Mouse (Mus musculus) liver, adult 2 months (tissue): Measurements from ENCODE around the gene Ssmem1. TPM values are rescaled to one million over a fixed set of nuclear protein-coding genes. Genes with fewer than 3 reads are reported as not detected.

Source experiments
- DNase-seq: peaks from one replicate; pipeline ENCODE4 v3.0.0-alpha.2; 2011; ENCODE audit warnings: low read depth, low spot score; ENCODE audit errors: extremely low read depth
- H3K27ac ChIP-seq: fragments of 200-500 bp; replicated peaks from 2 replicates; pipeline ENCODE4 v1.5.1; 2012; ENCODE audit warnings: low read depth, mild to moderate bottlenecking, control low read depth, inconsistent platforms, low read length; ENCODE audit not compliant: insufficient read depth
- H3K27me3 ChIP-seq: fragments of 200-500 bp; 2 replicates; pipeline ENCODE4 v1.6.1; 2012; ENCODE audit warnings: mild to moderate bottlenecking, moderate library complexity, low read length, inconsistent platforms; ENCODE audit not compliant: control insufficient read depth, insufficient read depth
- H3K36me3 ChIP-seq: fragments of 200-500 bp; 2 replicates; pipeline ENCODE4 v1.6.1; 2012; ENCODE audit warnings: low read length, inconsistent platforms; ENCODE audit not compliant: control insufficient read depth, insufficient read depth
- H3K4me1 ChIP-seq: fragments of 200-500 bp; 2 replicates; pipeline ENCODE4 v1.6.1; 2011; ENCODE audit warnings: low read length; ENCODE audit not compliant: control insufficient read depth, insufficient read depth
- H3K4me3 ChIP-seq: fragments of 200-500 bp; 2 replicates; pipeline ENCODE4 v1.5.1; 2011; ENCODE audit warnings: low read depth, mild to moderate bottlenecking, control low read depth, low read length, moderate library complexity; ENCODE audit not compliant: insufficient read depth
- H3K79me2 ChIP-seq: fragments of 200-500 bp; 2 replicates; pipeline ENCODE4 v1.6.1; 2012; ENCODE audit warnings: inconsistent platforms, mild to moderate bottlenecking, low read length, moderate library complexity; ENCODE audit not compliant: control insufficient read depth, insufficient read depth
- H3K9ac ChIP-seq: fragments of 200-500 bp; 2 replicates; pipeline ENCODE4 v1.6.1; 2012; ENCODE audit warnings: low read depth, mild to moderate bottlenecking, control low read depth, inconsistent platforms, low read length
- CTCF ChIP-seq: fragments of 200-500 bp; IDR thresholded peaks from 2 replicates; pipeline ENCODE4 v1.5.1; 2011; ENCODE audit warnings: low read depth, low read length, control low read depth
- POLR2A ChIP-seq: fragments of 200-500 bp; IDR thresholded peaks from 2 replicates; pipeline ENCODE4 v1.6.1; 2011; ENCODE audit warnings: low read length, control low read depth; ENCODE audit not compliant: insufficient read depth; ENCODE audit errors: extremely low read depth
- WGBS: fragments of 180-500 bp; shearing (Covaris S2); methylation state at CpG from one replicate; pipeline ENCODE4 v1.1.7; 2018; 5-methylcytosine and 5-hydroxymethylcytosine counted together
- polyA plus RNA-seq: library from polyadenylated mRNA; depleted of rRNA; stranded (reverse); fragments of >200 nt; gene quantifications from 2 replicates; pipeline ENCODE4 v1.2.3, GENCODE M21; 2012
- total RNA-seq: library from RNA; depleted of rRNA; stranded (reverse); fragments of >200 nt; gene quantifications from 2 replicates; pipeline ENCODE4 v1.2.3, GENCODE M21; 2014

The Ssmem1 gene
- total and polyA plus RNA-seq, 2 experiments: not detected

DNA sequence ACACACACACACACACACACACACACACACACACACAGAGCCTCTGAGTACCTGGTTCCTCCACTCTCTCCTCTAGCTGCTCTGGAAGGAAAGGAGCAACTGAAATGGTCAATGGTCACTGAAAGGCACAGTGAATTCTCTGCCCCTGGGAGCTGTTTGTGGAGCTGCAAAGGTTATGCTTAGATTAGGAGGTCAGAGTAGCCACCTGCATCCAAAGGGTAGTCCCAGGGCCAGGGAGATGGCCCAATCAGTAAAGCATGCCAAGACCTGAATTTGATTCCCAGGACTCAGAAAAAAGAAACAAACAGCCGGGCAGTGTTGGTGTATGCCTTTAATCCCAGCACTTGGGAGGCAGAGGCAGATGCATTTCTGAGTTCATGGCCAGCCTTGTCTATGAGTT is 41.6 kb upstream of the Ssmem1 start:
- Histone ChIP-seq H3K4me1 (peaks cover 2% of the 10 kb centered on the region; the same call in 1 of the 2 replicates), H3K4me3 (no peak overlapping the region), H3K27ac (no peak overlapping the region), H3K36me3 (no peaks in the 10 kb centered on the region), H3K27me3 (no peaks in the 10 kb centered on the region), H3K9ac (no peak overlapping the region), H3K79me2 (no peaks in the 10 kb centered on the region)
- 23% methylated on average over 1 of the region's 1 CpGs for WGBS
- TF ChIP-seq CTCF (no peak), POLR2A (no peak)
- peak; percentile 71 for DNase-seq

- no peaks in the 10 kb centered on the region for H3K36me3 ChIP-seq
- H3K4me1 ChIP-seq: peaks cover 2% of the 10 kb centered on the region; the same call in 1 of the 2 replicates
- TF ChIP-seq POLR2A (no peak), CTCF (0 out of 2 replicates have a peak, but pooled peaks have one; percentile 3)
- DNase-seq: peak; percentile 29
- no peak overlapping the region for H3K4me3 ChIP-seq
- H3K27me3 ChIP-seq: no peaks in the 10 kb centered on the region
- H3K79me2 ChIP-seq: no peaks in the 10 kb centered on the region
- 78% methylated on average over 12 of the region's 12 CpGs for WGBS
- no peak overlapping the region for H3K27ac ChIP-seq
- H3K9ac ChIP-seq: no peak overlapping the region
Observed at GRCm38 (mm10) chr6:30468684-30469083, 41.0 kb upstream of the Ssmem1 start.

DNA sequence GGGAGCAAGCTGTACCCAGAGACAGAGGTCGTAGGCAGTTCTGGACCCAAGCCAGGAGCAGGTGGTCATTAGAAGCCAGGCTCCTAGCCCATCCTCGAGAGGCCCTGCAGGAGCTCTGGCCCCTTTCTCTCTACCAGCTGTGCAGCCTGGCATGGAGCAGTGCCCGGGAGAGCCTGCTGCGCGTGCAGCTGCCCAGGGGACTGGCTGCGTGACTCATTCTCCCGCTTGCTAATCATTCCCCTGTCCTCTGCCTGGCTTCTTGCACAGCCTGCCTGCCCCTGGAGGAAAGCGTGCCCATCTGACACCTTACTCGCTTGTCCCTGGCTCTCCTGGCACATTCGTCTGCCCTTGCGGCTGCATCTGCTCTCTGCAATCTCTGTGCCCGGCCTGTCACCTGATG is 40.3 kb upstream of the Ssmem1 start:
- no peak overlapping the region for H3K9ac ChIP-seq
- no peaks in the 10 kb centered on the region for H3K36me3 ChIP-seq
- no peaks in the 10 kb centered on the region for H3K79me2 ChIP-seq
- DNase-seq: no peak
- no peak overlapping the region for H3K4me3 ChIP-seq
- no peak for TF ChIP-seq CTCF
- no peak for TF ChIP-seq POLR2A
- H3K27me3 ChIP-seq: no peaks in the 10 kb centered on the region
- no peak overlapping the region for H3K27ac ChIP-seq
- H3K4me1 ChIP-seq: peaks cover 2% of the 10 kb centered on the region; the same call in 1 of the 2 replicates
- WGBS: 86% methylated on average over 12 of the region's 12 CpGs

DNA sequence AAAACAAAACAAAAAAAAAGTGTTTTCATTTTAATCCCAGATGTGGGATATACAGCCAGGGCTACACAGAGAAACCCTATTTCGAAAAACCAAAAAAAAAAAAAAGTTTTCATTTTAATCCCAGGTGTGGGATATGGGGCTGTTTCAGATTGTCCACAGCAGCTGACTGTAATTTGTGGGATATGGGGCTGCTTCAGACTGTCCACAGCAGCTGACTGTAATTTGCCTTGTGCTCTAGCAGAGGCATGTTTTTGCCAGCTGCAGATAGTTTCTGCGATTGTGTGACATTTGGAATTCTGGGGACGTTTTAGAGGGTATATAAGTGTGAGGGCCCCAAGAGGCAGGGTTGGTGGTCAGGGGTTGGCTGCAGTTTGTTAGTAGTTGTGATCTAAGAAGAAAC is 37.9 kb upstream of the Ssmem1 start:
- Histone ChIP-seq H3K27me3 (no peaks in the 10 kb centered on the region), H3K4me3 (no peak overlapping the region), H3K4me1 (peaks cover 2% of the 10 kb centered on the region; the same call in 1 of the 2 replicates), H3K9ac (no peak overlapping the region), H3K79me2 (no peaks in the 10 kb centered on the region), H3K36me3 (no peaks in the 10 kb centered on the region), H3K27ac (no peak overlapping the region)
- WGBS: 87% methylated on average over 3 of the region's 3 CpGs
- TF ChIP-seq POLR2A (no peak), CTCF (no peak)
- DNase-seq: no peak

- DNase-seq: no peak
- H3K9ac ChIP-seq: no peak overlapping the region
- peaks cover 12% of the 10 kb centered on the region for H3K4me1 ChIP-seq
- no peak overlapping the region for H3K4me3 ChIP-seq
- H3K36me3 ChIP-seq: peaks cover 4% of the 10 kb centered on the region; the same call in 1 of the 2 replicates
- H3K27me3 ChIP-seq: no peaks in the 10 kb centered on the region
- WGBS: 83% methylated on average over 10 of the region's 10 CpGs
- no peak overlapping the region for H3K27ac ChIP-seq
- H3K79me2 ChIP-seq: no peaks in the 10 kb centered on the region
- TF ChIP-seq POLR2A (no peak), CTCF (no peak)
Observed at GRCm38 (mm10) chr6:30476025-30476765, 33.5 kb upstream of the Ssmem1 start.

DNA sequence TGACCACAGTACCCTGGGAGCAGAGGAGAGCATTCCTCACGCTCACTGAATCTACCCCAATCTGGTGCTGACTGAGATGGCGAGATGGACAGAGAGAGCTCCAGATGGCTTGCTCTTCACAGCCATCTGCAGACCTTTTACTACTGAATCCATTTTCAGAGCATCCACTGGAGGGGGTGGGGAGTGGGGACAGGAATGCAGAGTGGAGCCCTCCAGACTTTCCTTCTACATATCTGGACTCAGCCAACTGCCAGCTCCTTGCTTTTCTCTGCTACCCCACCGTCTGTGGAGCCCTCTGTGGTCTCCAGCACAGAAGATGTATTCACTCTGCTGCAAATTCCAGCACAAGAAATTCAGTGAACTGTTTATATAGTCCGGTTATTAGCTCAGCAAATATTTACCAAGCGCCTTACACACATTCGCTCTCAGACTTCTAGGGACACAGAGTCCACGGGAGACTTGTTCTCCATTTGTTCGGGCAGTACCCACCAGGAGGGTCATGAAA is 32.4 kb upstream of the Ssmem1 start:
- peak; percentile 68 for DNase-seq
- Histone ChIP-seq H3K79me2 (no peaks in the 10 kb centered on the region), H3K4me3 (no peak overlapping the region), H3K9ac (no peak overlapping the region), H3K4me1 (peaks cover 12% of the 10 kb centered on the region), H3K27me3 (no peaks in the 10 kb centered on the region), H3K27ac (0 out of 2 replicates have a peak overlapping the region, but pooled peaks have one; percentile 20), H3K36me3 (peaks cover 8% of the 10 kb centered on the region; the same call in 1 of the 2 replicates)
- TF ChIP-seq CTCF (no peak), POLR2A (no peak)
- 35% methylated on average over 8 of the region's 8 CpGs for WGBS
